Mouse (Mus musculus) liver, embryonic 13.5 days (tissue): Measurements from ENCODE around the gene Itln1. TPM values are rescaled to one million over a fixed set of nuclear protein-coding genes. Genes with fewer than 3 reads are reported as not detected.

ENCODE experiments used
- ATAC-seq: fragments of 200-750 bp; cut with Nextera tagmentation; 2 replicates; pipeline ENCODE4 v1.8.0; 2017; ENCODE audit warnings: low read depth, mild to moderate bottlenecking, moderate number of reproducible peaks, moderate library complexity
- DNase-seq: peaks from one replicate; pipeline ENCODE4 v3.0.0; 2022
- H3K27ac ChIP-seq: fragments of 300-500 bp; sonication (generic); 2 replicates; pipeline ENCODE4 v1.5.1; 2015; ENCODE audit warnings: moderate library complexity, mild to moderate bottlenecking, inconsistent platforms
- H3K27me3 ChIP-seq: fragments of 300-500 bp; sonication (generic); 2 replicates; pipeline ENCODE4 v1.6.1; 2015; ENCODE audit warnings: mild to moderate bottlenecking, inconsistent platforms
- H3K36me3 ChIP-seq: fragments of 300-500 bp; sonication (generic); 2 replicates; pipeline ENCODE4 v1.6.1; 2015; ENCODE audit warnings: mild to moderate bottlenecking, inconsistent platforms
- H3K4me1 ChIP-seq: fragments of 300-500 bp; sonication (generic); replicated peaks from 2 replicates; pipeline ENCODE4 v1.6.1; 2015; ENCODE audit warnings: inconsistent platforms
- H3K4me2 ChIP-seq: fragments of 300-500 bp; sonication (generic); 2 replicates; pipeline ENCODE4 v1.6.1; 2015; ENCODE audit warnings: inconsistent platforms, mild to moderate bottlenecking, moderate library complexity
- H3K4me3 ChIP-seq: fragments of 300-500 bp; sonication (generic); replicated peaks from 2 replicates; pipeline ENCODE4 v1.5.1; 2015; ENCODE audit warnings: mild to moderate bottlenecking, inconsistent platforms
- H3K9ac ChIP-seq: fragments of 300-500 bp; sonication (generic); 2 replicates; pipeline ENCODE4 v1.6.1; 2015; ENCODE audit warnings: mild to moderate bottlenecking, inconsistent platforms
- H3K9me3 ChIP-seq: fragments of 300-500 bp; sonication (generic); replicated peaks from 2 replicates; pipeline ENCODE4 v1.6.1; 2016; ENCODE audit warnings: inconsistent platforms
- WGBS: fragments of 180-500 bp; shearing (Covaris S2); methylation state at CpG from one replicate; pipeline ENCODE4 v1.1.7; 2015; ENCODE audit not compliant: insufficient replicate concordance; 5-methylcytosine and 5-hydroxymethylcytosine counted together
- polyA plus RNA-seq: library from polyadenylated mRNA; unstranded; fragments of >200 nt; fragmentation: Nextera tagmentation; extraction: Ambion mirVana; gene quantifications from 2 replicates; pipeline ENCODE4 v1.2.1, GENCODE M21; 2015

Gene Itln1
- polyA plus RNA-seq, 1 experiment from 2014 or later, result not detected

- Histone ChIP-seq H3K4me3 (no peak overlapping the region), H3K4me1 (peaks cover 4% of the 10 kb centered on the region)
- 56% methylated on average over 6 of the region's 6 CpGs for WGBS
Observed at GRCm38 (mm10) chr1:171558407-171558806, 23.3 kb upstream of the Itln1 start.

GRCm38 (mm10) chr1:171556366-171556765 lies 21.3 kb upstream of the Itln1 start:
- no peak for DNase-seq

More at GRCm38 (mm10) chr1:171558407-171558806, 23.3 kb upstream of the Itln1 start:
- Histone ChIP-seq H3K27me3 (no peaks in the 10 kb centered on the region), H3K36me3 (no peaks in the 10 kb centered on the region), H3K27ac (no peak overlapping the region), H3K9ac (no peak overlapping the region), H3K4me2 (no peak overlapping the region), H3K9me3 (no peaks in the 10 kb centered on the region)
- DNase-seq, result no peak
- ATAC-seq, result no peak

GRCm38 (mm10) chr1:171553359-171554341 lies 18.6 kb upstream of the Itln1 start:
- H3K27me3 ChIP-seq, result no peaks in the 10 kb centered on the region
- no peak overlapping the region for H3K4me3 ChIP-seq
- WGBS, result 69% methylated on average over 11 of the region's 11 CpGs
- no peak overlapping the region for H3K9ac ChIP-seq
- ATAC-seq (no peak), DNase-seq (no peak)
- H3K4me2 ChIP-seq, result no peak overlapping the region
- H3K27ac ChIP-seq, result no peak overlapping the region
- H3K9me3 ChIP-seq, result no peaks in the 10 kb centered on the region
- no peaks in the 10 kb centered on the region for H3K36me3 ChIP-seq
- H3K4me1 ChIP-seq, result no peaks in the 10 kb centered on the region; the same call in 1 of the 2 replicates

More at GRCm38 (mm10) chr1:171556366-171556765, 21.3 kb upstream of the Itln1 start:
- Histone ChIP-seq H3K27ac (no peak overlapping the region), H3K9ac (no peak overlapping the region), H3K4me1 (no peaks in the 10 kb centered on the region; the same call in 1 of the 2 replicates), H3K4me2 (no peak overlapping the region), H3K4me3 (no peak overlapping the region), H3K36me3 (no peaks in the 10 kb centered on the region), H3K27me3 (no peaks in the 10 kb centered on the region), H3K9me3 (no peaks in the 10 kb centered on the region)
- WGBS, result 71% methylated on average over 2 of the region's 2 CpGs
- ATAC-seq, result no peak

- H3K36me3 ChIP-seq, result no peaks in the 10 kb centered on the region
- no peak overlapping the region for H3K4me3 ChIP-seq
- 69% methylated on average over 2 of the region's 2 CpGs for WGBS
Observed at GRCm38 (mm10) chr1:171552230-171552629, 17.1 kb upstream of the Itln1 start.

GRCm38 (mm10) chr1:171551326-171551725 lies 16.2 kb upstream of the Itln1 start:
- Histone ChIP-seq H3K36me3 (no peaks in the 10 kb centered on the region), H3K9ac (no peak overlapping the region), H3K27me3 (no peaks in the 10 kb centered on the region), H3K27ac (no peak overlapping the region), H3K4me1 (no peaks in the 10 kb centered on the region; the same call in 1 of the 2 replicates), H3K9me3 (no peaks in the 10 kb centered on the region), H3K4me3 (no peak overlapping the region), H3K4me2 (no peak overlapping the region)
- DNase-seq, result no peak
- ATAC-seq, result no peak
- WGBS, result 32% methylated on average over 7 of the region's 7 CpGs

More at GRCm38 (mm10) chr1:171552230-171552629, 17.1 kb upstream of the Itln1 start:
- ATAC-seq (no peak), DNase-seq (no peak)
- no peak overlapping the region for H3K9ac ChIP-seq
- no peaks in the 10 kb centered on the region for H3K27me3 ChIP-seq
- H3K9me3 ChIP-seq, result no peaks in the 10 kb centered on the region
- no peak overlapping the region for H3K27ac ChIP-seq
- H3K4me2 ChIP-seq, result no peak overlapping the region
- no peaks in the 10 kb centered on the region; the same call in 1 of the 2 replicates for H3K4me1 ChIP-seq

GRCm38 (mm10) chr1:171540694-171541093 lies 5.6 kb upstream of the Itln1 start:
- H3K9ac ChIP-seq, result no peak overlapping the region
- H3K4me3 ChIP-seq, result no peak overlapping the region
- ATAC-seq (no peak), DNase-seq (no peak)
- 49% methylated on average over 1 of the region's 1 CpGs for WGBS
- no peak overlapping the region for H3K4me2 ChIP-seq
- H3K27me3 ChIP-seq, result no peaks in the 10 kb centered on the region
- H3K36me3 ChIP-seq, result no peaks in the 10 kb centered on the region
- no peak overlapping the region for H3K27ac ChIP-seq
- H3K4me1 ChIP-seq, result no peaks in the 10 kb centered on the region
- peaks cover 4% of the 10 kb centered on the region; the same call in 1 of the 2 replicates for H3K9me3 ChIP-seq

- Histone ChIP-seq H3K27me3 (no peaks in the 10 kb centered on the region), H3K4me3 (no peak overlapping the region), H3K9me3 (peaks cover 4% of the 10 kb centered on the region; the same call in 1 of the 2 replicates), H3K4me2 (no peak overlapping the region), H3K9ac (no peak overlapping the region), H3K27ac (no peak overlapping the region), H3K36me3 (no peaks in the 10 kb centered on the region), H3K4me1 (no peaks in the 10 kb centered on the region)
- no peak for ATAC-seq
- DNase-seq, result no peak
Observed at GRCm38 (mm10) chr1:171534557-171534956, 537 bp downstream of the Itln1 start.

GRCm38 (mm10) chr1:171532830-171533229 lies 2.3 kb downstream of the Itln1 start:
- Histone ChIP-seq H3K27me3 (no peaks in the 10 kb centered on the region), H3K9ac (no peak overlapping the region), H3K4me2 (no peak overlapping the region), H3K27ac (no peak overlapping the region), H3K4me3 (no peak overlapping the region), H3K4me1 (no peaks in the 10 kb centered on the region), H3K9me3 (no peaks in the 10 kb centered on the region), H3K36me3 (no peaks in the 10 kb centered on the region)
- no peak for ATAC-seq
- DNase-seq, result no peak
- WGBS, result 47% methylated on average over 2 of the region's 2 CpGs

GRCm38 (mm10) chr1:171531367-171531766 lies 3.7 kb downstream of the Itln1 start:
- ATAC-seq (no peak), DNase-seq (no peak)
- H3K27me3 ChIP-seq, result no peaks in the 10 kb centered on the region
- no peak overlapping the region for H3K9ac ChIP-seq
- no peaks in the 10 kb centered on the region for H3K9me3 ChIP-seq
- no peaks in the 10 kb centered on the region for H3K36me3 ChIP-seq
- H3K4me1 ChIP-seq, result 0 out of 2 replicates have a peak, but pooled peaks cover 3% of the 10 kb centered on the region
- H3K4me3 ChIP-seq, result no peak overlapping the region
- H3K4me2 ChIP-seq, result no peak overlapping the region
- 64% methylated on average over 4 of the region's 4 CpGs for WGBS
- no peak overlapping the region for H3K27ac ChIP-seq

GRCm38 (mm10) chr1:171515557-171515956 lies 19.5 kb downstream of the Itln1 start:
- Histone ChIP-seq H3K9me3 (no peaks in the 10 kb centered on the region), H3K9ac (no peak overlapping the region), H3K4me3 (no peak overlapping the region), H3K4me2 (no peak overlapping the region), H3K27me3 (no peaks in the 10 kb centered on the region), H3K36me3 (no peaks in the 10 kb centered on the region), H3K27ac (no peak overlapping the region), H3K4me1 (no peaks in the 10 kb centered on the region)
- WGBS, result 75% methylated on average over 4 of the region's 4 CpGs
- DNase-seq (no peak), ATAC-seq (no peak)

- Histone ChIP-seq H3K36me3 (no peaks in the 10 kb centered on the region), H3K4me2 (no peak overlapping the region), H3K9ac (no peak overlapping the region), H3K27ac (no peak overlapping the region), H3K4me1 (no peaks in the 10 kb centered on the region), H3K4me3 (no peak overlapping the region), H3K27me3 (no peaks in the 10 kb centered on the region), H3K9me3 (no peaks in the 10 kb centered on the region)
- no peak for ATAC-seq
- DNase-seq, result no peak
- 7% methylated on average over 1 of the region's 1 CpGs for WGBS
Observed at GRCm38 (mm10) chr1:171515039-171515438, 20.1 kb downstream of the Itln1 start.
